Mouse (Mus musculus) lung, postnatal 25 days (tissue): ENCODE measurements around the gene Sept8.

Source experiments
- DNase-seq: peaks from one replicate; pipeline ENCODE4 v3.0.0; 2022; ENCODE audit warnings: low spot score

The Sept8 gene

GRCm38 (mm10) chr11:53584849-53585248 lies 65.8 kb downstream of the Sept8 start:
- no peak for DNase-seq

- no peak for DNase-seq
Measured at GRCm38 (mm10) chr11:53585510-53585909, 66.5 kb downstream of the Sept8 start.

DNA sequence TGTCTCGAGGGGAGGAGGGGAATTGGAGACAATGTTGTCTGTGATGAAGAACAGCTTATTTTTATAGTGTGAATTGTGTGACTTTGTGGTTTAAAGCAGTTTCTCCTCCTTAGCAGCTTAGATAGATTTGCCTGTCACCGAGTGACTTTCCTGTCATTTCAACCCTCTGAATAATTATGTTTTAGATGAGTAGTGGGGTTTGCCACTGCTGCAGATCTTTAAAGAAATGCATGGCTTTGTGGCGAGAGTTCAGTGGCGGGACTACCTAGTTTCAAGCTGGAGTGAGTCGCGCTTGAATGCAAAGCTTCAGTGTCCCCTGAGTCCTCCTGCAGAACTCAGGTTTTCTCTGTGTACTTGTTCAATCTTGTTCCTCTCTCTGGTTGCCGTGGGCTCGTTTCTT lies 69.2 kb downstream of the Sept8 start:
- DNase-seq, result no peak

DNA sequence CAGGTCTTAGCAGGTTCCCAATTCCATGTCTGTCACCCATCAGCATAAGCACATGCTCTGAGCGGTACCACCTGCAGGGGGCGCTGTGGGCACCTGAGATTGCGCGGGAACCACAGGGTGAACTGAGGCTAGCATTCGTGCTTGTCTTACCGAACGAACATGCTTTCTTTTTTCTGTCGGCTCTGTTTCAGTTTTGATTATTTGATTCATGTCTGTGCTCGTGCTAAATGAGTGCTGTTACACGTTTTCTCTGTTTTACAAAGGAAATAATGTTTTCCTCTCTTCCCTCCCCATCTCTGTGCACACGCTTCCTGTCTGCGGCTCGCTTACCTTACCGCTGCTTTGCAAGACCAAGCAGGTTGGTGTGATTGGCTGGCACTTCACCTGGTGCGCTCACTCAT lies 71.3 kb downstream of the Sept8 start:
- peak; percentile 29 for DNase-seq

- DNase-seq, result no peak
Measured at GRCm38 (mm10) chr11:53591116-53591515, 72.1 kb downstream of the Sept8 start.
